Mouse (Mus musculus): Measurements from ENCODE around the gene Plppr1.

DNA sequence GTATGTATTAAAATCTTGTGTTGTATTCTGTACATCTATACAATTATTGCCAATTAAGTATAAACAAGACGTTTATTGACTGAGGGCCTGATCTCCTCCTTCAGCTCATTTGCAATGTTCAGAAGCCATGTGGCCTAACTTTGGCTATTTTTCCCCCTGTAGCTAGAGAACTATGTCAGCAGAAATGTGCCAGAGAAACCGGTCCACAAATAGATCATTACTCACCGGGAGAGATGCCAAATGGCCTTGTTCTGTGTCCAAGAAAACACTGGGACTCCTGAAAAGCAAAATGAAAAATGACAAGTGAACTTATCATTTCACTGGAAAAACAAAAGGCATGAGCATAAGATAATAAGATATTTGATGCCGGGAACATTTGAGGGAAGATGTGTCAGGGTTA is 13.8 kb downstream of the Plppr1 start:
- TF ChIP-seq CEBPB (IDR thresholded peaks at IDR 0.05; ENCODE audit: insufficient read depth, poor library complexity, severe bottlenecking) (no peak), MYOD1 (IDR thresholded peaks at IDR 0.05; ENCODE audit: control insufficient read depth in 1 of 3, insufficient read length in 2 of 3, low read depth in 2 of 3) (no peak), USF1 (IDR thresholded peaks at IDR 0.05; ENCODE audit: low read depth) (no peak), POLR2A (IDR thresholded peaks at IDR 0.05; ENCODE audit: insufficient read length, low read depth) (no peak)
